Mouse (Mus musculus): Measurements from ENCODE around the gene Apbb2. TPM values are rescaled to one million over a fixed set of nuclear protein-coding genes. Genes with fewer than 3 reads are reported as not detected.

The Apbb2 gene
- polyA plus RNA-seq, 1 experiment from 2014 or later, result 52.6 TPM

DNA sequence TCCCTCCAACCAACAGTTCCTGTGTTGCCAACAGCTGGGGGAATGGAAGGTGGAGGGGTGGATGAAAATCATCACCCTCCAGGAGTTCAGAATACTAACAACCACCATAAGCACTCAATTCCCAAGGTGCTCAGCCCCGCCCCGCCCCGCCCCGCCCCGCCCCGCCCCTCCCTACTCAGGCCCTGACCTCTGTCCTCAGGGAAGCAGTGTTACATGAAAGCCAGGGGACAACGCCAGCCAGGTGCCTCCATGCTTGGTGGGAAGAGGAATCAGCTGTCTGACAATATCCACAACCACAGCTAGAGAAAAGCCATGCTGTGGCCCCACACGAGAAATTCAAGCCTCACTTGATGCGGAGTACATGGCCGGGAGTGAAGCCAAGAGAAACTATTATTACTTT lies 276.7 kb downstream of the Apbb2 start:
- DNase-seq (ENCODE audit: low spot score), result no peak
- H3K4me1 ChIP-seq (ENCODE audit: control insufficient read depth, insufficient read depth, low read length), result peaks cover 17% of the 10 kb centered on the region
- no peak for ATAC-seq (ENCODE audit: insufficient read depth, low FRiP score, low TSS enrichment)
- H3K27me3 ChIP-seq (ENCODE audit: control insufficient read depth, insufficient read depth, low read length), result no peaks in the 10 kb centered on the region
- H3K4me3 ChIP-seq (ENCODE audit: low read depth, low read length), result no peak overlapping the region
- H3K27ac ChIP-seq (ENCODE audit: low read depth, low read length), result no peak overlapping the region
- no peaks in the 10 kb centered on the region for H3K9me3 ChIP-seq (ENCODE audit: control insufficient read depth, low read length)
- no peak overlapping the region for H3K9ac ChIP-seq (ENCODE audit: low read length)
- 29% methylated on average over 10 of the region's 10 CpGs for WGBS
- no peaks in the 10 kb centered on the region for H3K36me3 ChIP-seq (ENCODE audit: control insufficient read depth, insufficient read depth, low read length)
- H3K4me2 ChIP-seq (ENCODE audit: low read depth), result no peak overlapping the region

DNA sequence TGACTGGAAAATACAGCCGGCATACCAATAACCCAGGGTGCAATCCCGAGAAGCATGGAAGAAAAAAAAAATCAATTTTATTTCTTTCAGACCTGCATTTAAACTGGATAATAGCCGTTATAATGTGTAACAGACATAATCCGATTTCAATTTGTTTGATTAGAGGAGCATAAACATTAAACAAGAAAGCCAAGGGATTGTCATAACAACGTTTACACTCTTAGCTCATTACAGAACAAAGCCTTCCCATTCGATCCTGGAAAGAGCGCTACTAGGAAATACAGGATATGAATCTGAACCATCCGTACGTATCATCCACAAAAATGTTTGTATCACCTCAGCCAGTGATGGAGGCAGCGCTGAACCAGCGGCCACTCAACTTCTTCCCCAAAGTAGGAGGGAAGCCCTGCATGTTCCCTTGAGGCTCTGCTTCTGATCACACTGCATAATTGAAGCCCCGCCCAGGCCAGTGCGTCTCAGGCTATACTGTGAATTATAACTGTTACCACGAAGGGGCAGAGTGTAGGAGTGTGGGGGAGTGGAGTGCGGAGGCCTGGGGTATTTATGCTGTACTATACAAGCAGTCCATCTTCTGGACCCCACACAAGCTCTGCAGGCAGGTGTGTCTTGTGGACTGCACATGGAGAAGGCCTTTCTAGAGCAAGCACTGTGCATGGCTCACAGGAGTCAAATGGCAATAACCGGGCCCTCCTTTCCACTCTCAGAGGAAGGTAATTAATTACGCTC lies 278.1 kb downstream of the Apbb2 start:
- DNase-seq (ENCODE audit: low spot score) (no peak), ATAC-seq (ENCODE audit: insufficient read depth, low FRiP score, low TSS enrichment) (no peak)
- Histone ChIP-seq H3K27me3 (ENCODE audit: control insufficient read depth, insufficient read depth, low read length) (no peaks in the 10 kb centered on the region), H3K27ac (ENCODE audit: low read depth, low read length) (no peak overlapping the region), H3K9ac (ENCODE audit: low read length) (no peak overlapping the region), H3K9me3 (ENCODE audit: control insufficient read depth, low read length) (no peaks in the 10 kb centered on the region), H3K4me2 (ENCODE audit: low read depth) (no peak overlapping the region), H3K4me1 (ENCODE audit: control insufficient read depth, insufficient read depth, low read length) (peaks cover 17% of the 10 kb centered on the region), H3K36me3 (ENCODE audit: control insufficient read depth, insufficient read depth, low read length) (no peaks in the 10 kb centered on the region), H3K4me3 (ENCODE audit: low read depth, low read length) (no peak overlapping the region)
- 79% methylated on average over 17 of the region's 17 CpGs for WGBS

DNA sequence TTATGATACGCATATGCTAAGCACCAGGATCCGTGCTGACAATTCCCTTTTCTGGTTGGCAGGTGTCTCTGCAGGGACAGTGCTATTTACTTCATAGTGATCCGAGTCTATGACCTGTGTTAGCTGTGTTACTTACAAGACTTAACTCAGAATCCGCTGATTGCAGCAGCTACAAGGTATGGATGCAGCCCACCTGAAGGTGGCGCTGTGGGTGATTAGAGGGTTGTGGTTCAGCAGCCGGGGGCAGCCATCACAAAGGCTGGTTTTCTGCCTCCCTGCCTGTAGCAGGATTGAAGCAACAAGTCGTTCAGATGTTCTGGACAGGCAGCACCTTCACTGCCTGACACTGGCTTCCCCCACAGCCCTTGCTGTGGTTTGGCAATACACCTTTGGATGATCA lies 280.0 kb downstream of the Apbb2 start:
- no peak for DNase-seq (ENCODE audit: low spot score)
- Histone ChIP-seq H3K9ac (ENCODE audit: low read length) (no peak overlapping the region), H3K4me3 (ENCODE audit: low read depth, low read length) (no peak overlapping the region), H3K4me2 (ENCODE audit: low read depth) (no peak overlapping the region), H3K9me3 (ENCODE audit: control insufficient read depth, low read length) (no peaks in the 10 kb centered on the region), H3K27ac (ENCODE audit: low read depth, low read length) (no peak overlapping the region), H3K27me3 (ENCODE audit: control insufficient read depth, insufficient read depth, low read length) (no peaks in the 10 kb centered on the region), H3K4me1 (ENCODE audit: control insufficient read depth, insufficient read depth, low read length) (peaks cover 17% of the 10 kb centered on the region), H3K36me3 (ENCODE audit: control insufficient read depth, insufficient read depth, low read length) (no peaks in the 10 kb centered on the region)
- no peak for ATAC-seq (ENCODE audit: insufficient read depth, low FRiP score, low TSS enrichment)
- 33% methylated on average over 7 of the region's 7 CpGs for WGBS

GRCm38 (mm10) chr5:66337969-66338345 lies 280.6 kb downstream of the Apbb2 start:
- Histone ChIP-seq H3K4me3 (ENCODE audit: low read depth, low read length) (peak overlapping the region; percentile 39), H3K36me3 (ENCODE audit: control insufficient read depth, insufficient read depth, low read length) (no peaks in the 10 kb centered on the region), H3K9ac (ENCODE audit: low read length) (peak overlapping the region; percentile 71), H3K9me3 (ENCODE audit: control insufficient read depth, low read length) (no peaks in the 10 kb centered on the region), H3K27ac (ENCODE audit: low read depth, low read length) (no peak overlapping the region), H3K4me1 (ENCODE audit: control insufficient read depth, insufficient read depth, low read length) (peaks cover 17% of the 10 kb centered on the region), H3K27me3 (ENCODE audit: control insufficient read depth, insufficient read depth, low read length) (no peaks in the 10 kb centered on the region), H3K4me2 (ENCODE audit: low read depth) (peak overlapping the region; percentile 90)
- peak; percentile 26 for DNase-seq (ENCODE audit: low spot score)
- WGBS, result 34% methylated on average over 6 of the region's 6 CpGs
- ATAC-seq (ENCODE audit: insufficient read depth, low FRiP score, low TSS enrichment), result peak; percentile 14

DNA sequence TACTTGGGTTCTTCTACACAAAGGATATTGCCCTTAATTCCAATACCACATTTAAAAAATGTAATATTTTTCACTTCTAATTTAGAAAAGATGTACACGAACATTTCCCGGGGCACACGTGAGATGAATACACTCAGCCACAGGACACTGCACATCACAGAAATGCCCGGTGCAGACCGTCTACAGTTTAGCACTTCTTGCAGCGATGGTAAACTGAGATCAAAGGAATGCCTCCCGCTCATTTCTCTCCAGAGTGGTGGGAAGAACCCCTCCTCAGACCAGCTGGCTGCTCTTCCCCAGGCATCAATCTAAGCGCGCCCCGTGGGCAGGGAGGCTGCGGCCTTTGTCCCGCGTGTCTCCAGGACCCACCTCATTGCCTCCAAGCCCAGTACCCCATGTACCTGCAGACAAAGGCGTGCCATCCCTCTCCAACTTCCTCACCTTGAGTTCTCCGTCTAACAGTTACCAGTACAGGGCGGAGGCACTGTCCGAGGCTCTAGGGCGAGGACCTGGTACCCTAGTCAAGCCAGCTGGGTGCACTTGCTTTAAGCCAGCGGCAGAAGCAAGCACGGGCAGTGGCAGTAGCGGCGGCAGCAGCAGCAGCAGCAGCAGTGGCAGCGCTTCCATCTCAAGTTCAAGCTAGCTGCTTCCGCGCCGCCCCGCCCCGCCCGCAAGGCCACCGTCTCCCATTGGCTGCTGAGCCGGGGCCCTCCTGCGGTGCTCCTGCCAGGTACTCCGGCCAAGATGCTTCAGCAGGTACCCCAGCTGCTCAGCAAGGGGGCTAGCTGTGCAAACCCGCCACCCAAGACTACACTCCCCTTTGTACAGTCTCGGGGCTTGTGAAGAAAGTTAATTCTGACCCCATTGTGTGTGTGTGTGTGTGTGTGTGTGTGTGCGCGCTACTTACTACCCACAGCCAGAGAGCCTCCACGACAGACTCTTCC lies 281.3 kb downstream of the Apbb2 start:
- Histone ChIP-seq H3K36me3 (ENCODE audit: control insufficient read depth, insufficient read depth, low read length) (no peaks in the 10 kb centered on the region), H3K9ac (ENCODE audit: low read length) (peak overlapping the region; percentile 71), H3K27ac (ENCODE audit: low read depth, low read length) (0 out of 2 replicates have a peak overlapping the region, but pooled peaks have one; percentile 20), H3K4me2 (ENCODE audit: low read depth) (peak overlapping the region; percentile 90), H3K4me1 (ENCODE audit: control insufficient read depth, insufficient read depth, low read length) (peaks cover 17% of the 10 kb centered on the region), H3K9me3 (ENCODE audit: control insufficient read depth, low read length) (no peaks in the 10 kb centered on the region), H3K4me3 (ENCODE audit: low read depth, low read length) (peak overlapping the region; percentile 39), H3K27me3 (ENCODE audit: control insufficient read depth, insufficient read depth, low read length) (no peaks in the 10 kb centered on the region)
- DNase-seq (ENCODE audit: low spot score), result peak; percentile 76
- peak; percentile 66 for ATAC-seq (ENCODE audit: insufficient read depth, low FRiP score, low TSS enrichment)
- whole genome bisulfite sequencing, result 2% methylated on average over 38 of the region's 38 CpGs

GRCm38 (mm10) chr5:66330806-66331205 lies 287.8 kb downstream of the Apbb2 start:
- ATAC-seq (ENCODE audit: insufficient read depth, low FRiP score, low TSS enrichment), result no peak
- Histone ChIP-seq H3K27ac (ENCODE audit: low read depth, low read length) (no peak overlapping the region), H3K4me2 (ENCODE audit: low read depth) (no peak overlapping the region), H3K9me3 (ENCODE audit: control insufficient read depth, low read length) (no peaks in the 10 kb centered on the region), H3K36me3 (ENCODE audit: control insufficient read depth, insufficient read depth, low read length) (no peaks in the 10 kb centered on the region), H3K9ac (ENCODE audit: low read length) (no peak overlapping the region), H3K27me3 (ENCODE audit: control insufficient read depth, insufficient read depth, low read length) (no peaks in the 10 kb centered on the region), H3K4me3 (ENCODE audit: low read depth, low read length) (no peak overlapping the region), H3K4me1 (ENCODE audit: control insufficient read depth, insufficient read depth, low read length) (peaks cover 10% of the 10 kb centered on the region; the same call in 1 of the 2 replicates)
- no peak for DNase-seq (ENCODE audit: low spot score)
- WGBS, result 89% methylated on average over 6 of the region's 6 CpGs

DNA sequence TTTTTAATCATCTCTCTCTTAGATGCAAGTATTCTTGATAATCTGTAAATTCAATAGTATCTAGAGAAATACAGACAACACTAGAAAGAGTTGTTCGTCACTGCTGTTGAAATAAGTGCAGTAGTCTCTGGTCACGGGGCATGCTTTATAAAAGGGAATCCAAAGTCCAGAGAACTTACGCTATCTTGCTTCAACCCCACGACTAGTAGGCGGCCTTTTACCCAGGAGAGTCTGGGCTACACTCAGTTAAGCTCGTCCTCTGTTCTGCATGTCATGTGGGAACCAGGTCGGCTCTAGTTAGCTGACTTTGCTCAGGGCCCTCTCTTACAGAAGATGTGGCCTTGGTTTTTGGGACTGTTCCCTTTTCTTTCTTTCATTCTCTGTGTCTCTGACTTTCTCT lies 289.8 kb downstream of the Apbb2 start:
- H3K9me3 ChIP-seq (ENCODE audit: control insufficient read depth, low read length), result no peaks in the 10 kb centered on the region
- DNase-seq (ENCODE audit: low spot score), result no peak
- peaks cover 10% of the 10 kb centered on the region; the same call in 1 of the 2 replicates for H3K4me1 ChIP-seq (ENCODE audit: control insufficient read depth, insufficient read depth, low read length)
- H3K36me3 ChIP-seq (ENCODE audit: control insufficient read depth, insufficient read depth, low read length), result no peaks in the 10 kb centered on the region
- ATAC-seq (ENCODE audit: insufficient read depth, low FRiP score, low TSS enrichment), result no peak
- no peaks in the 10 kb centered on the region for H3K27me3 ChIP-seq (ENCODE audit: control insufficient read depth, insufficient read depth, low read length)
- H3K4me2 ChIP-seq (ENCODE audit: low read depth), result no peak overlapping the region; the same call in 1 of the 2 replicates
- WGBS, result 84% methylated on average over 7 of the region's 7 CpGs
- no peak overlapping the region for H3K27ac ChIP-seq (ENCODE audit: low read depth, low read length)
- H3K9ac ChIP-seq (ENCODE audit: low read length), result no peak overlapping the region
- H3K4me3 ChIP-seq (ENCODE audit: low read depth, low read length), result no peak overlapping the region

DNA sequence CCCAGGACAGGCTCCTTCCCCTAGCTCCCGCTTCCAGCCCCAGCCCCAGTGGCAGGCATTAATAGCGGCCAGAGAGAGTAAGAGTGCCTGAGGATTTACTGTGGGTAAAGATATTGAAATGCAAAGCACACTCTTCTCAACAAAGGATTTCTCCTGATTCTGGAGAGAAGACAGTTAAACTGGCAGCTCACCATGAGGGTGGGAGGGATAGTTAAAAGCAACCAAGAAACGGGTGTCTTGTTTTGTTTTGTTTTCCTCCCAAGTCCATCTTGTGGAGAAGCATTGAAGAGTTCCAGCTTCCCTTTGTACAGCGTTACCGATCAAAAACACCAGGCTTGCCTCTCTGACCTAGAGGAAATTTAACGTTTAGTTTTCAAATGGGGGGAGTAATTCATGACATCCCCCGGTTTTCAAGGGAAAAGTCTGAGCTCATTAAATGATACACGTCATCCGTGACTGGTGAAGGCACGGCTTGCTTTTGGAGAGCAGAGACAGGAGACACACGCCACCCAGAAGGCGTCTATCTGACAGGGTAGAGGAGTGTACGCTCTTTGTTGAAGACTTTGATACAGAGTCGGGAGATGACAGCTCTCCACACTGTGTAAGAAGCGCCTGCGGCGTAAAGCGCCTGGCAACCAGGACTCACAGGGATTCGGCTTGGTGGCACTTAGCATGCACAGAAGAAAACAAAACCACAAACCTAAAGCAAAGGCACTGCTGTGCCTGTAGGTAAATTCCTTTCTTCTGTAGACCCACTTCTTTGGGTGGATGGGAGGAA lies 290.4 kb downstream of the Apbb2 start:
- Histone ChIP-seq H3K4me1 (ENCODE audit: control insufficient read depth, insufficient read depth, low read length) (peaks cover 10% of the 10 kb centered on the region; the same call in 1 of the 2 replicates), H3K9ac (ENCODE audit: low read length) (no peak overlapping the region), H3K4me2 (ENCODE audit: low read depth) (peak overlapping the region; percentile 31), H3K27me3 (ENCODE audit: control insufficient read depth, insufficient read depth, low read length) (no peaks in the 10 kb centered on the region), H3K9me3 (ENCODE audit: control insufficient read depth, low read length) (no peaks in the 10 kb centered on the region), H3K36me3 (ENCODE audit: control insufficient read depth, insufficient read depth, low read length) (no peaks in the 10 kb centered on the region), H3K4me3 (ENCODE audit: low read depth, low read length) (no peak overlapping the region), H3K27ac (ENCODE audit: low read depth, low read length) (peak overlapping the region; percentile 53; the same call in 1 of the 2 replicates)
- WGBS, result 41% methylated on average over 19 of the region's 19 CpGs
- peak; percentile 60 for DNase-seq (ENCODE audit: low spot score)
- ATAC-seq (ENCODE audit: insufficient read depth, low FRiP score, low TSS enrichment), result peak; percentile 89

Data from neural tube, embryonic 11.5 days (tissue).